Mouse (Mus musculus): ENCODE measurements around the gene Recql. TPM values are rescaled to one million over a fixed set of nuclear protein-coding genes. Genes with fewer than 3 reads are reported as not detected.
"Not testable (repeated sequence)": the region's sequence is repeated elsewhere in the genome, so short reads cannot be mapped to it uniquely, and the experiment has no call there.

Recql gene
- total RNA-seq, 1 experiment: 22.6 TPM

DNA sequence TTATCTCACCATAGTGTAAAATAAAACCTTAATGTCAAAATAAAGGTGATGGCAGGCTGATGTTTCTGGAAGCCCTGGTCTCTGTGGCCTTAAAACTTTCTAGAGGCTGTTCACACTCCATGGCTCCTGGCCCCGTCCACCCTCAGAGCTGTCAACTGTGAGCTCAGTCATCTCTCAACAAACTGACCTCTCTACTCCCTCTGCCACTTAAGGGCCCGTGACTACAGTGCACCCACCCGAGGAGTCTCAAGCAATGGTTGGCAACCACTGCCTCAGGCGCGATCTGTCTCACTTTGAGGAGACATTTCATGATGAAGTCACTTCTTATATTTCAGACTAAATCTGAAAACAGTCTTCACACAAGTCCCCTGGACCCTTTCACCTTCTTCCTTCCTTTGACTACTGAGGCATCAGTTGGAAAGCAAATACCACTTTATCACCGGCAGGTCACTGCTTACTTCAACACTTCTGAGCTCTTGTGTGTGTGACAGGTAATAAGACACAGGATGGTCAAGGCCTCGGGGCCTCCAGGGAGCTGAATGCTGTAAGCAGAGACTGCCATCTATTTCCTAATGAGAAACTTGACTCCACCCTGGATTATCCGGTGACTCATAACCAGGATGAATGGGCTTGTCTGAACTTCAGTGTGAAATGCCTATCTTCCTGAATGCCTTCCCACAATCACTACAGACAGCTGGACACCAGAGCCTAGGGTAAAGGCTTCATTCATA lies 21.0 kb downstream of the Recql start:
- Histone ChIP-seq H3K9me3 (ENCODE audit: control insufficient read depth, insufficient read depth, low read depth, low read length) (no peaks in the 10 kb centered on the region), H3K9ac (ENCODE audit: insufficient read depth, low read depth, low read length, poor library complexity, severe bottlenecking) (no peak overlapping the region), H3K4me3 (ENCODE audit: insufficient read depth in 1 of 2, low read depth in 1 of 2, low read length in 2 of 2, poor library complexity in 1 of 2, severe bottlenecking in 1 of 2) (no peak overlapping the region), H3K27ac (ENCODE audit: insufficient read depth, low read depth, low read length, poor library complexity, severe bottlenecking) (no peak overlapping the region), H3K4me1 (ENCODE audit: control insufficient read depth in 2 of 2, insufficient read depth in 2 of 2, low read length in 2 of 2, poor library complexity in 1 of 2) (no peaks in the 10 kb centered on the region), H3K36me3 (ENCODE audit: control insufficient read depth, insufficient read depth, low read length, poor library complexity, severe bottlenecking) (peaks cover 25% of the 10 kb centered on the region)
- no peak for TF ChIP-seq MAFK (IDR thresholded peaks at IDR 0.05; ENCODE audit: insufficient read depth, low read depth, low read length)
- no peak for TF ChIP-seq HCFC1 (IDR thresholded peaks at IDR 0.05; ENCODE audit: borderline replicate concordance, insufficient read depth, low read length)
- TF ChIP-seq ZNF384 (IDR thresholded peaks at IDR 0.05; ENCODE audit: low read depth, low read length): no peak
- TF ChIP-seq ZC3H11A (IDR thresholded peaks at IDR 0.05; ENCODE audit: borderline replicate concordance, low read depth, low read length): no peak
- no peak for TF ChIP-seq CHD2 (IDR thresholded peaks at IDR 0.05; ENCODE audit: low read depth, low read length)
- in situ Hi-C loops (cut with MboI; ENCODE audit: low sequenced_read_pairs in 2 of 2, unreplicated experiment in 2 of 2): loop anchor here in 1 of 2 experiments (25.0 kb wide), 1 partner anchor 371 kb away; no protein-coding TSS in a partner anchor
- no peak for DNase-seq (ENCODE audit: low read depth, low spot score)

DNA sequence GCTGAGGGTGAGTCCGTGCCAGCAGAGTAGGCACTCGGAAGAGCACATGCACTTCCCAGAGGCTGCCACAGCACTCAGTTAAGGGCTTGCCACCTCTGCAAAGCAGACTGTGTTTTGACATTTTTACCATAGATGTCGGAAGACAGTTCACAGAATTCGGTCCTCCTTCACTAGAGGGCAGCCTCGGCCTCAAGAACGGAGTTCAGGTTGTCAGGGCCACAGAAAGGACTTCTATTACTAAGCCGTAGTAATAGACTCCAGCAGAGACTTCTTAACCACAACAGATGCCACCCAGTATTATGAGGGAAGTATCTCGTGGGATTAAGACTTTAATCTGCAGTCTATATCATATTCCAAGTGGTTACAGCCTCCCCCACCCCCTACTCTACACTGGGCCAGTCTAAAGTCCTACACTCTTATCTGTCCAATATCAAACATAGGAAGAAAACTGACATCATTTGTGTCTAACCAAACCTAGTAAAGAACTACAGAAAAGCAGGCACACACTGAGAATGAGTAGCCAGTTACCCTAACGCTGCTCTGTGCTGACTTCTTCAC lies 23.8 kb downstream of the Recql start:
- H3K27ac ChIP-seq (ENCODE audit: insufficient read depth, low read depth, low read length, poor library complexity, severe bottlenecking): no peak overlapping the region
- H3K9ac ChIP-seq (ENCODE audit: insufficient read depth, low read depth, low read length, poor library complexity, severe bottlenecking): no peak overlapping the region
- peaks cover 32% of the 10 kb centered on the region for H3K36me3 ChIP-seq (ENCODE audit: control insufficient read depth, insufficient read depth, low read length, poor library complexity, severe bottlenecking)
- TF ChIP-seq CHD2 (IDR thresholded peaks at IDR 0.05; ENCODE audit: low read depth, low read length): no peak
- no peak for TF ChIP-seq ZNF384 (IDR thresholded peaks at IDR 0.05; ENCODE audit: low read depth, low read length)
- TF ChIP-seq HCFC1 (IDR thresholded peaks at IDR 0.05; ENCODE audit: borderline replicate concordance, insufficient read depth, low read length): no peak
- no peak for TF ChIP-seq MAFK (IDR thresholded peaks at IDR 0.05; ENCODE audit: insufficient read depth, low read depth, low read length)
- no peak for TF ChIP-seq ZC3H11A (IDR thresholded peaks at IDR 0.05; ENCODE audit: borderline replicate concordance, low read depth, low read length)
- no peaks in the 10 kb centered on the region for H3K4me1 ChIP-seq (ENCODE audit: control insufficient read depth in 2 of 2, insufficient read depth in 2 of 2, low read length in 2 of 2, poor library complexity in 1 of 2)
- H3K4me3 ChIP-seq (ENCODE audit: insufficient read depth in 1 of 2, low read depth in 1 of 2, low read length in 2 of 2, poor library complexity in 1 of 2, severe bottlenecking in 1 of 2): no peak overlapping the region
- H3K9me3 ChIP-seq (ENCODE audit: control insufficient read depth, insufficient read depth, low read depth, low read length): no peaks in the 10 kb centered on the region
- DNase-seq (ENCODE audit: low read depth, low spot score): no peak
- in situ Hi-C loops (cut with MboI; ENCODE audit: low sequenced_read_pairs in 2 of 2, unreplicated experiment in 2 of 2): loop anchor here in 1 of 2 experiments (25.0 kb wide), 1 partner anchor 374 kb away; no protein-coding TSS in a partner anchor

DNA sequence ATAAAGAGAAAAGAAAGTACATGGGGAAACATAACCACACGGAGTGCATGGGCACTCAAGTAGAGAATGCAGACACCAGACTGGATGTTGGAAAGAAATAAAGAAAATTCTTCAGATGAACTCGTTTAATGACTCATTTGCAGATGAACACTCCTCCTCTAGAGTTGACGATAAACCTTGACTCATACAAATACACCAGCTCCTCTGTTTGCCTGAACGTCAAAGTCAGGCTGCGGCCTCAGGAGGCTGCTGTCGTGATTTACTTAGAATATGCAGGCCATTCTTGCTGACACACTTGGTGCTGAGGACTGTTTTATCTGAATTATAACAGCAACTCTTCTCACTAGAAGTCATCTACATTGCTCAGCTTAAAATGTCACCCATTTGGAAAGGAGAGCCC lies 24.9 kb downstream of the Recql start:
- H3K27ac ChIP-seq (ENCODE audit: insufficient read depth, low read depth, low read length, poor library complexity, severe bottlenecking): no peak overlapping the region

DNA sequence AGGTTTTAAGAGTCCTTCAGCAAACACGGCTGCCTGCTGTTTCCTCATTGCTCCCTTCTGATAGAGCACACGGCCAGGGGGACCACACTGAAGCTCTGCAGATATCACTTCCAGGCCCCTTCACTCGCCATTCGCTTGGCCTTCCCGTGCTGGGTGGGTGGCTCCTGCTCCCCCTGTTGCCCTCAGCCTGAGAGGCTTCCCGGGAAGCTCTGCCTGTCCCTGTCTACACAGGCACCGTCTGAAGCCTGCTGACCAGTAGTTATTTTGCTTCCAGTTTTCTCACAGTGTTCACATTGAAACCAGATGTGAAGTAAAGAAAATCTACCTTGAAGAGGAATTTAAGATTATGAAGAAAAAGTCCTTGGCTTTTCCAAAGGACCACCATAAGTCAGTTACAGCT lies 29.8 kb downstream of the Recql start:
- Histone ChIP-seq H3K4me1 (ENCODE audit: control insufficient read depth in 2 of 2, insufficient read depth in 2 of 2, low read length in 2 of 2, poor library complexity in 1 of 2) (no peaks in the 10 kb centered on the region), H3K9ac (ENCODE audit: insufficient read depth, low read depth, low read length, poor library complexity, severe bottlenecking) (no peak overlapping the region), H3K36me3 (ENCODE audit: control insufficient read depth, insufficient read depth, low read length, poor library complexity, severe bottlenecking) (peaks cover 13% of the 10 kb centered on the region), H3K27ac (ENCODE audit: insufficient read depth, low read depth, low read length, poor library complexity, severe bottlenecking) (no peak overlapping the region), H3K9me3 (ENCODE audit: control insufficient read depth, insufficient read depth, low read depth, low read length) (no peaks in the 10 kb centered on the region), H3K4me3 (ENCODE audit: insufficient read depth in 1 of 2, low read depth in 1 of 2, low read length in 2 of 2, poor library complexity in 1 of 2, severe bottlenecking in 1 of 2) (no peak overlapping the region)
- TF ChIP-seq MAFK (IDR thresholded peaks at IDR 0.05; ENCODE audit: insufficient read depth, low read depth, low read length) (no peak), CHD2 (IDR thresholded peaks at IDR 0.05; ENCODE audit: low read depth, low read length) (no peak), ZC3H11A (IDR thresholded peaks at IDR 0.05; ENCODE audit: borderline replicate concordance, low read depth, low read length) (no peak), HCFC1 (IDR thresholded peaks at IDR 0.05; ENCODE audit: borderline replicate concordance, insufficient read depth, low read length) (no peak), ZNF384 (IDR thresholded peaks at IDR 0.05; ENCODE audit: low read depth, low read length) (no peak)
- DNase-seq (ENCODE audit: low read depth, low spot score): no peak
- in situ Hi-C loops (cut with MboI; ENCODE audit: low sequenced_read_pairs in 2 of 2, unreplicated experiment in 2 of 2): loop anchor here in 1 of 2 experiments (25.0 kb wide), 1 partner anchor 380 kb away; no protein-coding TSS in a partner anchor

More for the DNA sequence above, 24.9 kb downstream of the Recql start:
- Histone ChIP-seq H3K9me3 (ENCODE audit: control insufficient read depth, insufficient read depth, low read depth, low read length) (no peaks in the 10 kb centered on the region), H3K4me1 (ENCODE audit: control insufficient read depth in 2 of 2, insufficient read depth in 2 of 2, low read length in 2 of 2, poor library complexity in 1 of 2) (no peaks in the 10 kb centered on the region), H3K4me3 (ENCODE audit: insufficient read depth in 1 of 2, low read depth in 1 of 2, low read length in 2 of 2, poor library complexity in 1 of 2, severe bottlenecking in 1 of 2) (no peak overlapping the region), H3K9ac (ENCODE audit: insufficient read depth, low read depth, low read length, poor library complexity, severe bottlenecking) (no peak overlapping the region), H3K36me3 (ENCODE audit: control insufficient read depth, insufficient read depth, low read length, poor library complexity, severe bottlenecking) (peaks cover 29% of the 10 kb centered on the region)
- in situ Hi-C loops (cut with MboI; ENCODE audit: low sequenced_read_pairs in 2 of 2, unreplicated experiment in 2 of 2): loop anchor here in 1 of 2 experiments (25.0 kb wide), 1 partner anchor 375 kb away; no protein-coding TSS in a partner anchor
- TF ChIP-seq MAFK (IDR thresholded peaks at IDR 0.05; ENCODE audit: insufficient read depth, low read depth, low read length): no peak
- no peak for TF ChIP-seq ZNF384 (IDR thresholded peaks at IDR 0.05; ENCODE audit: low read depth, low read length)
- TF ChIP-seq ZC3H11A (IDR thresholded peaks at IDR 0.05; ENCODE audit: borderline replicate concordance, low read depth, low read length): no peak
- TF ChIP-seq HCFC1 (IDR thresholded peaks at IDR 0.05; ENCODE audit: borderline replicate concordance, insufficient read depth, low read length): no peak
- no peak for TF ChIP-seq CHD2 (IDR thresholded peaks at IDR 0.05; ENCODE audit: low read depth, low read length)
- no peak for DNase-seq (ENCODE audit: low read depth, low spot score)

DNA sequence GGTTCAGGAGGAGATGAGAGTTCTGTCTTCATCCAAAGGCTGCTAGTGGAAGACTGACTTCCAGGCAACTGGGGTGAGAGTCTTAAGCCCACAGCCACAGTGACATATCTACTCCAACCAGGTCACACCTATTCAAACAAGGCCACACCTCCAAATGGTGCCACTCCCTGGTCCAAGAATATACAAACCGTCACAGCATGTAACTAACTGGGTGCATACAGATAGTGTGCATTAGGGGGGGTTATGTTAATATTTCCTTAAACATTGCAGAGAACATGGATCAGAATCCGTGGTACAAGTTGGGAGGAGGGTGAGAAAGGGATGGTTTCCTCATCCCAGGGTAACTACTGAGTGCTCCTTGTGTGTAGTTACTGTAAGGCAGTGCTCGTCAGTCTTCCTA lies 34.8 kb downstream of the Recql start:
- not testable (repeated sequence) for DNase-seq (ENCODE audit: low read depth, low spot score); H3K4me1 ChIP-seq (ENCODE audit: control insufficient read depth in 2 of 2, insufficient read depth in 2 of 2, low read length in 2 of 2, poor library complexity in 1 of 2); H3K27ac ChIP-seq (ENCODE audit: insufficient read depth, low read depth, low read length, poor library complexity, severe bottlenecking); H3K36me3 ChIP-seq (ENCODE audit: control insufficient read depth, insufficient read depth, low read length, poor library complexity, severe bottlenecking); H3K4me3 ChIP-seq (ENCODE audit: insufficient read depth in 1 of 2, low read depth in 1 of 2, low read length in 2 of 2, poor library complexity in 1 of 2, severe bottlenecking in 1 of 2); H3K9ac ChIP-seq (ENCODE audit: insufficient read depth, low read depth, low read length, poor library complexity, severe bottlenecking); H3K9me3 ChIP-seq (ENCODE audit: control insufficient read depth, insufficient read depth, low read depth, low read length)
- in situ Hi-C loops (cut with MboI; ENCODE audit: low sequenced_read_pairs in 2 of 2, unreplicated experiment in 2 of 2): loop anchor here in 1 of 2 experiments (25.0 kb wide), 1 partner anchor 385 kb away; no protein-coding TSS in a partner anchor
